Comparison of ENCODE assay signal across 9 mouse cellular contexts in genomic region chr11:11113576-11114233, GRCm38 (mm10). TPM values are rescaled to one million over a fixed set of nuclear protein-coding genes. Genes with fewer than 3 reads are reported as not detected.
DNase-seq lines count a peak whose midpoint lies in the region; ATAC-seq and TF ChIP-seq lines count a peak whose summit lies in the region.
"Had no signal": no experiment of that assay in that cellular context is flagged by ENCODE, and none has a peak within 500 bp of the region (broad histone marks: within the 10 kb centered on the region; RNA-seq: fewer than 3 reads in every experiment).

TSS of gene Vwc2 (plus strand) at chr11:11114223.

- TF ChIP-seq CTCF in kidney, postnatal 0 days (IDR thresholded peaks at IDR 0.05; ENCODE audit: low read depth) = no peak

- H3K9ac ChIP-seq in kidney, postnatal 0 days (ENCODE audit: low read depth, low read length) = no peak within 1 kb of the TSS
- peak within 1 kb of the TSS; percentile 25; the same call in 1 of the 2 replicates for H3K9ac ChIP-seq in embryonic facial prominence, embryonic 11.5 days (replicated peaks; ENCODE audit: low read length)
- H3K9ac ChIP-seq in hindbrain, embryonic 15.5 days = peak within 1 kb of the TSS; percentile 70
- no peak within 1 kb of the TSS for H3K9ac ChIP-seq in liver, embryonic 13.5 days
- H3K9ac ChIP-seq in stomach, embryonic 15.5 days = no peak within 1 kb of the TSS
- H3K9ac ChIP-seq: liver, embryonic 14.5 days had no signal

- WGBS in kidney, postnatal 0 days = under 1% methylated on average over 28 of the region's 28 CpGs
- WGBS in embryonic facial prominence, embryonic 11.5 days = under 1% methylated on average over 26 of the region's 28 CpGs
- WGBS in hindbrain, embryonic 15.5 days = under 1% methylated on average over 28 of the region's 28 CpGs
- under 1% methylated on average over 28 of the region's 28 CpGs for WGBS in liver, embryonic 13.5 days (ENCODE audit: insufficient replicate concordance)
- WGBS in stomach, embryonic 15.5 days = under 1% methylated on average over 28 of the region's 28 CpGs

- no peaks in the 10 kb centered on the region for H3K36me3 ChIP-seq in kidney, postnatal 0 days (ENCODE audit: insufficient read depth, low read length)
- no peaks in the 10 kb centered on the region for H3K36me3 ChIP-seq in embryonic facial prominence, embryonic 11.5 days (replicated peaks; ENCODE audit: control insufficient read depth, insufficient read depth, low read depth, low read length)
- no peaks in the 10 kb centered on the region for H3K36me3 ChIP-seq in hindbrain, embryonic 15.5 days
- no peaks in the 10 kb centered on the region for H3K36me3 ChIP-seq in liver, embryonic 13.5 days
- no peaks in the 10 kb centered on the region for H3K36me3 ChIP-seq in stomach, embryonic 15.5 days

- peaks cover 44% of the 10 kb centered on the region for H3K27me3 ChIP-seq in kidney, postnatal 0 days (ENCODE audit: insufficient read depth, low read length)
- peaks cover 37% of the 10 kb centered on the region for H3K27me3 ChIP-seq in embryonic facial prominence, embryonic 11.5 days (ENCODE audit: control insufficient read depth, insufficient read depth, low read length)
- peaks cover 17% of the 10 kb centered on the region for H3K27me3 ChIP-seq in hindbrain, embryonic 15.5 days
- peaks cover 50% of the 10 kb centered on the region for H3K27me3 ChIP-seq in liver, embryonic 13.5 days
- peaks cover 53% of the 10 kb centered on the region for H3K27me3 ChIP-seq in stomach, embryonic 15.5 days (replicated peaks)

- peaks cover 15% of the 10 kb centered on the region for H3K4me1 ChIP-seq in kidney, postnatal 0 days (replicated peaks; ENCODE audit: insufficient read depth, low read length)
- H3K4me1 ChIP-seq in embryonic facial prominence, embryonic 11.5 days (ENCODE audit: control insufficient read depth, insufficient read depth, low read length) = peaks cover 2% of the 10 kb centered on the region
- peaks cover 33% of the 10 kb centered on the region for H3K4me1 ChIP-seq in hindbrain, embryonic 15.5 days (replicated peaks)
- no peaks in the 10 kb centered on the region for H3K4me1 ChIP-seq in liver, embryonic 13.5 days (replicated peaks)
- peaks cover 16% of the 10 kb centered on the region; the same call in 1 of the 2 replicates for H3K4me1 ChIP-seq in stomach, embryonic 15.5 days

- DNase-seq in kidney, postnatal 0 days (ENCODE audit: low spot score) = peak; percentile 38
- no peak for DNase-seq in kidney, postnatal 25 days
- peak; percentile 56 for DNase-seq in embryonic facial prominence, embryonic 11.5 days (ENCODE audit: low spot score)
- no peak for DNase-seq in liver, embryonic 13.5 days
- DNase-seq in urinary bladder, postnatal 4 days (ENCODE audit: low spot score in 2 of 2) = no peak
- no peak for DNase-seq in lung, postnatal 25 days (ENCODE audit: low spot score)

- peak within 1 kb of the TSS; percentile 20 for H3K4me3 ChIP-seq in kidney, postnatal 0 days (replicated peaks; ENCODE audit: low read depth, low read length)
- H3K4me3 ChIP-seq in embryonic facial prominence, embryonic 11.5 days (ENCODE audit: low read depth, low read length) = peak within 1 kb of the TSS; percentile 50
- H3K4me3 ChIP-seq in hindbrain, embryonic 15.5 days = peak within 1 kb of the TSS; percentile 65
- H3K4me3 ChIP-seq in liver, embryonic 13.5 days (replicated peaks) = no peak within 1 kb of the TSS
- H3K4me3 ChIP-seq in stomach, embryonic 15.5 days (replicated peaks) = peak within 1 kb of the TSS; percentile 44

- no peaks in the 10 kb centered on the region for H3K9me3 ChIP-seq in kidney, postnatal 0 days (replicated peaks; ENCODE audit: low read length)
- H3K9me3 ChIP-seq in embryonic facial prominence, embryonic 11.5 days (replicated peaks; ENCODE audit: control insufficient read depth, low read length) = no peaks in the 10 kb centered on the region
- H3K9me3 ChIP-seq in hindbrain, embryonic 15.5 days = no peaks in the 10 kb centered on the region
- H3K9me3 ChIP-seq in liver, embryonic 13.5 days (replicated peaks) = no peaks in the 10 kb centered on the region
- no peaks in the 10 kb centered on the region for H3K9me3 ChIP-seq in stomach, embryonic 15.5 days

- ATAC-seq in kidney, postnatal 0 days (replicated peaks; ENCODE audit: low FRiP score, low read depth) = peak; percentile 58
- peak; percentile 51 for ATAC-seq in embryonic facial prominence, embryonic 11.5 days (replicated peaks; ENCODE audit: insufficient number of reproducible peaks, low FRiP score, low TSS enrichment, low read depth)
- ATAC-seq in hindbrain, embryonic 15.5 days (ENCODE audit: low FRiP score, low read depth) = peak; percentile 70
- no peak for ATAC-seq in liver, embryonic 13.5 days (ENCODE audit: low read depth)
- no peak for ATAC-seq in stomach, embryonic 15.5 days (ENCODE audit: insufficient read depth, low FRiP score, low read depth)

- no peak within 1 kb of the TSS for H3K27ac ChIP-seq in kidney, postnatal 0 days
- no peak within 1 kb of the TSS for H3K27ac ChIP-seq in embryonic facial prominence, embryonic 11.5 days (replicated peaks; ENCODE audit: low read depth, low read length)
- peak within 1 kb of the TSS; percentile 46 for H3K27ac ChIP-seq in hindbrain, embryonic 15.5 days (replicated peaks)
- no peak within 1 kb of the TSS for H3K27ac ChIP-seq in liver, embryonic 13.5 days
- no peak within 1 kb of the TSS for H3K27ac ChIP-seq in stomach, embryonic 15.5 days
- H3K27ac ChIP-seq: liver, embryonic 14.5 days had no signal

- H3K4me2 ChIP-seq in kidney, postnatal 0 days (ENCODE audit: low read length) = peak within 1 kb of the TSS; percentile 73
- peak within 1 kb of the TSS; percentile 96 for H3K4me2 ChIP-seq in embryonic facial prominence, embryonic 11.5 days (ENCODE audit: low read depth, low read length)
- peak within 1 kb of the TSS; percentile 96 for H3K4me2 ChIP-seq in hindbrain, embryonic 15.5 days
- H3K4me2 ChIP-seq in liver, embryonic 13.5 days = peak within 1 kb of the TSS; percentile 28; the same call in 1 of the 2 replicates
- H3K4me2 ChIP-seq in stomach, embryonic 15.5 days = peak within 1 kb of the TSS; percentile 88

RNA-seq across cellular contexts. Expression of gene Vwc2, which starts in this region (rescaled TPM):
- 1.1 and 1.7 TPM in 2 replicates for polyA plus RNA-seq in kidney, postnatal 0 days (2015; fragmentation: Nextera tagmentation; extraction: Ambion mirVana)
- polyA plus RNA-seq in embryonic facial prominence, embryonic 11.5 days (2014; fragmentation: Nextera tagmentation; extraction: Ambion mirVana) = 1.4 and 1.8 TPM in 2 replicates
- 10.5 TPM in 2 replicates for polyA plus RNA-seq in hindbrain, embryonic 15.5 days (2015; fragmentation: Nextera tagmentation; extraction: Ambion mirVana)
- 0.05 and 0.13 TPM in 2 replicates for polyA plus RNA-seq in liver, embryonic 13.5 days (2015; fragmentation: Nextera tagmentation; extraction: Ambion mirVana)
- 0.81 and 1.2 TPM in 2 replicates for polyA plus RNA-seq in stomach, embryonic 15.5 days (2015; fragmentation: Nextera tagmentation; extraction: Ambion mirVana)

Comparison
In these comparisons a context has a peak if more than half of its experiments do, and no peak if none do; other contexts are left out.
1. DNase-seq: peak in kidney, postnatal 0 days (single experiment) and embryonic facial prominence, embryonic 11.5 days (single experiment); none in kidney, postnatal 25 days (0 of 2), liver, embryonic 13.5 days (single experiment), urinary bladder, postnatal 4 days (0 of 2) and lung, postnatal 25 days (single experiment).
2. ATAC-seq: peak in kidney, postnatal 0 days (single experiment), embryonic facial prominence, embryonic 11.5 days (single experiment) and hindbrain, embryonic 15.5 days (single experiment); none in liver, embryonic 13.5 days (single experiment) and stomach, embryonic 15.5 days (single experiment).
3. H3K4me2 ChIP-seq: peak in every context shown above with its lines; median percentile 96 in embryonic facial prominence, embryonic 11.5 days; 96 in hindbrain, embryonic 15.5 days; 88 in stomach, embryonic 15.5 days; 73 in kidney, postnatal 0 days; 28 in liver, embryonic 13.5 days.
4. H3K9ac ChIP-seq: peak in embryonic facial prominence, embryonic 11.5 days (single experiment) and hindbrain, embryonic 15.5 days (single experiment); none in kidney, postnatal 0 days (single experiment), liver, embryonic 13.5 days (single experiment) and stomach, embryonic 15.5 days (single experiment).